Mouse (Mus musculus) frontal cortex, postnatal 14 days (tissue): ENCODE results near the gene Esrrb.

ENCODE experiments used
- DNase-seq, 2 experiments: peaks; one replicate each; pipeline ENCODE4 v3.0.0; 2022; ENCODE audit warnings: low spot score in 2 of 2

The Esrrb gene

GRCm38 (mm10) chr12:86421490-86421904 lies 60.6 kb downstream of the Esrrb start:
- DNase-seq: peak; percentile 8 to 20

DNA sequence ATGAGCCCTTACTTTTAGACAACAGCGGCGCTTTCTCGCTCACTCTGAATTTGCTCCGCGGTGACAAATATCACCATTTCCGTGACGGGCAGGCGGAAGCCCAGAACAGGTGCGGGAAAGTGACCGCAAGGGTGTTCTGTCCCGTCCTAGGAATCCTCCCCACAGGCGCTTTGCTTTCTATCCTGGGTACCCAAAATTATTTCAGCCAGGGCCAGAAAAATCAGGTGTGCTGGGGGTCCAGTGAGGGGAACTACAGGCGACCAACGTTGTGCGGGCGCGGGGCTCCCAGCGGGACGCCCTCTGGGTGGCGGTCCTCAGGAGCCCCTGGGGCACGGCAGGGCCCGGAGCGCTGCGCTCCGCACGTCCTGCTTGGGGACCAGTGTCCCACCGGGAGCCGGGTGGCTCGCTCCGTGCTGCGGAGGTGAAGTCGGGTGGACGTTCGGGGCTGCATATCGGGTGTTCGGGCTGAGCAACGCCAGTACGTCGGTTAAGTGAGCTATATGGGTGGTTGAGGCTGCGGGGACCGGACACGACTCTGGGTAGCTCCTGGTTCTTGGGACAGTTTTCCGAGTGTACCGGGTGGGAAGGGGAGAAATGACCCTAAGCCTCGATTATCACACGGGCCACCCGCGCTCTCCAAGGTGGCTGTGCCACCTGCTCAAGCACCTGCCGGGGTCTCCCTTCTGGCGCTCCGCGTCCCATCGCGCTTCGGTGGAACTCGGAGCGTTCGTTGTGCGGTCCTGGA lies 61.4 kb downstream of the Esrrb start:
- no peak for DNase-seq

DNA sequence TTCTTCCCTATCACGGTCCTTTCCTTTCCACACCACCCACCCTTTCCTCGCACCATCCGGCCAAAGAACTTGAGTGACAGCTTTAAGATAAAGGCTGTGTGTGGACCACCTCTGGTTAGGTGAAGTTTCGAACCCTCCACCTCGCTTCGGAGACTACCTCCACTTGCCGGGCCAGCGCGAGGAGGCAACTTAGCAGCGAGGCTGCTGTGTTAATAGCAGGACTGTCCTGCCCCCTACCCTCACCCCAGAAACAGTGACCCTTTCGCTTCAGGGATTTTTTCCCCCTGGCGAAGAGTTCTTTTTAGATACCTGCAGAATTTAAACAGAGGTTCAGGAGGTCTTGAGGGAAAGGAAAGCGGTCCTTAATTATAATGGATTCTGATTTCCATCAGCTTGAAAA lies 62.2 kb downstream of the Esrrb start:
- no peak for DNase-seq

DNA sequence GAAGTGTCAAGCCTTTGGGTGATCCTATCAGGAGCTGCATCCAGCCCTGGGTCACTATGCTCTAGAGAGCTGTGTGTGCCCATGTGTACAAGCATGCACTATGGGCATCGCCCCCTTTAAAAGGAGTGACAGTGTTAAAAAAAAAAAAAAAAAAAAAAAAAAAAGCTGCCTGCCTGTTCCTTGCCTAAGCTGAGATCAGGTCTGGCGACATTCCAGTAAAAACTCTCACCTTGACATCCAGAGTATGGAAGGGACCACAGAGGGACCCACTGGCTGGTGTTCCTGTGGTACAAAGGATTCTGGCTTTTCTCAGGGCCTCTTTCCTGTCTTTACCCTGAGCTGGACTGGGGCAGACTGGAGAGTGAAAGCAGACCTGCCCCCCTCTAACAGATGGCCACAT lies 66.7 kb downstream of the Esrrb start:
- no peak for DNase-seq

- no peak for DNase-seq
Measured at GRCm38 (mm10) chr12:86431671-86432070, 70.8 kb downstream of the Esrrb start.

- DNase-seq: peak; percentile 57 to 70
Measured at GRCm38 (mm10) chr12:86433371-86433821, 72.5 kb downstream of the Esrrb start.

DNA sequence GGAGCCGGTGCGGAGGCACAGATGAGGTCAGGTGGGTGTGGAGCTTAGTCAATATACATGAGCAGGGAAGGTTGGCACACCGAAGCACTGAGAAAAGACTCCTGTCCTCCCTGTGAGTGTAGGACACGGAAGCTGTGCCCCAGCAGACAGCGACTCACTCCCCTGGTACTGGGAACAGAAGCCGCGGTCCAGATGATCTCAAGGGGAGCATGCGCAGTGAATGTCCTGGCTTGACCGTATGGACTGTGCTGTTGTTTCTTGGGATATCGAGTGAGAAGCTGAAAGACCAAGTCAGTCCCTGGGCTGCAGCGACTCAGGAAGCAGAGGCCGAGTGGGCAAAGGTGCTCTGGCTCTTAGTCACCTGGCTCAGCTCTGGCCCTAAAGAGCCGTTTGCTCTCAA lies 74.7 kb downstream of the Esrrb start:
- DNase-seq: no peak

DNA sequence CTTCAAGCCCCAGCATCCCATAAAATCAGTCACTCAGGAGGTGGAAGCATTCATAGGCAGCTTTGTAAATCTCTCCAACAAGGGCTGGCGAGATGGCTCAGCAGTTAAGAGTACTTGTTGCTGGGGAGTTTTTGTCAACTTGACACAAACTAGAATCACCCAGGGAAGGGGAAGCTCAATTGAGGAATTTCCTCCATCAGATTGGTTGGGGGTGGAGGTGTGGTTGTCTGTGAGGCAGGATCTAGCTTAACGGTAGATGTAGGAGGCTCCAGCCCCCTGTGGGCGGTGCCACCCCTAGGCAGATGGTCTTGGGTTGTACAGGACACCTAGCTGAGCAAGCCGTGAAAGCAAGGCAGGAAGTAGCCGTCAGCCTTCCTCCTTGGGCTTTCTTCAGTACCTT lies 89.9 kb downstream of the Esrrb start:
- DNase-seq: no peak

DNA sequence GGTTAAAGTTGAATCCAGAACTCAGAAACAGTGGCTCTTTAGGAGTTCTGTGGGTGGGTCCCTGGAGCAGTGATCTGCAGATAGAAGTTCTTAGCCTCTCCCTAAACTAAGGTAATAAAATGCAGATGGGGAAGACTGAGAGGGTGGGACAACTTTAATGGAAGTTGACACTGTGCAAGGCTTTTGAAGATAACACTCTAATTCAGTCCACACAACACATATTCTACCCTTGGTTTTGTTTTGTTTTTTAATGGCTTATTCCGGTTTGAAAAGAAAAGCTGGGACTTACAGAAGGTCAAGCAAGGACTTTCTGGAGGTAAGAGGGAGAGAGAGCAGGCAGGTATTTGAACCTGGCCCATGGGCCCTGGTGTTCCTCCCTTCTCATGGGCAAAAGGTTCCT lies 94.1 kb downstream of the Esrrb start:
- DNase-seq: no peak

- peak in 1 of 2 experiments; percentile 4 for DNase-seq
Measured at GRCm38 (mm10) chr12:86462742-86463470, 102.0 kb downstream of the Esrrb start.

DNA sequence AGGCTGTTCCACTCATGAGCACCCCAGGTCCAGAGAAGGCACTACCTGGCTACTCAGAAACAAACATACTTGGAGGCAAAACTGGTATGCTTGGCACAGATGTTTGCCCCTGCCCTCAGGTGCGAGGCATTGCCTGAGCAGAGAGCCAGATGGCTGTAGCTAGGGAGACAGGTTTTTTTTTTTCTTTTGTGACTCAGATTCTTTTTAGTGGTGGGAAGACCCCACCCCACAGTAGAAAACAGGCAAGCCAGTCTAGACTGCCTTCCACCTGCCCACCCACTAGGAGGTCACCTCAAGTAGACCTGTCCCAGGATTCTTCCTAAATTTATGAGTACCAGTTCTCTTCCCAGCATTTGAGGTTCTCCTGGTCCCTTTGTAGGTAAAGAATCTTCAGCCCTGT lies 103.5 kb downstream of the Esrrb start:
- DNase-seq: no peak

DNA sequence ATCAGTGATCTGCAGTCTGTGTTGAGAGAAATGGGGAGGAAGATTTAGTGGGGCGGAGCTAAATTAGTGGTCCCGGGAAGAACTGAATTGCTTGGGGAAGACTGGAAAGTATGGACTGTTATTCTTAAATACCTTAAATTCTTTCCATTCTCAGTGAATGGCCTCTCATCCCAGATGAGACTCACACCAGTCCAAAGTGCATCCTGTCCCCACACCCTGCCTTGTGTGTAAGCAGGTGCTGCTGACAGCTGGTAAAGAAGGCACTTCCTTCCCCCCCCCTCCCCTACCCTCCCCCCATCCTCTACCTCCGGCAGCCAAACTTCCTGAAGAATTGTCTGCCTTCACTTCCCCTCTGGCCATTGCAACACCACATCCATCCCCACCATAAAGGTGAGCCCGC lies 105.3 kb downstream of the Esrrb start:
- no peak for DNase-seq

DNA sequence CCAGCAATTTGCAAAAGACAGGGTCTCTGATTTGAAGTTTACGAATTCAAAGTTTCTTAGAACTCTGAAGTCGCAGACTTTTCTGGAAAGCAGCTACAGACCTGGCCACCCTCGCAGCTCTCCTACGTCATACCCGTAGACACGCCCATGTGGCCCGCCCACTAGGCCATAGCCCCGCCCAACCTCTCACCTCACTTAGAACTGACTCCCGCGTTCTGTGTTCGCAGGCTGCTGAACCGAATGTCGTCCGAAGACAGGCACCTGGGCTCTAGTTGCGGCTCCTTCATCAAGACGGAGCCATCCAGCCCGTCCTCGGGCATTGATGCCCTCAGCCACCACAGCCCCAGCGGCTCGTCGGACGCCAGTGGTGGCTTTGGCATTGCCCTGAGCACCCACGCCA lies 109.0 kb downstream of the Esrrb start:
- DNase-seq: no peak

DNA sequence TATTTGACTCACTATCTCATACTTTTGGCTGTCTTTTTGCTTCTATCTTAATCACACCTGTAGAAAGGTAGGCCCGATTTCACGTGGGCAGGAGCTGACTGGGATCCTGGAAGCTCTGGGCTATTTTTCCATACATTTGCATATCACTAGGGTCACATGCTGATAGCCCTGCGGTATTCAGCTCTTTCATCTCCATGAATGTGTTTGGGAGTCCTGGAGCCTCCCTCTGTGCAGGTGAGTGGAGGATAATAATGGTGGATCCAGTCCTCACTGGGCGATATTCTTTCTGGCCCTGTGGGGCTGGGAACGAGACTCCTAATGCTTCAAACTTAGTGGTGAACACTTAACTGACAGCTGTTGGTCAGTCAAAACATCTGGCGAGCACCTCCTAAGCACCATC lies 110.0 kb downstream of the Esrrb start:
- no peak for DNase-seq

DNA sequence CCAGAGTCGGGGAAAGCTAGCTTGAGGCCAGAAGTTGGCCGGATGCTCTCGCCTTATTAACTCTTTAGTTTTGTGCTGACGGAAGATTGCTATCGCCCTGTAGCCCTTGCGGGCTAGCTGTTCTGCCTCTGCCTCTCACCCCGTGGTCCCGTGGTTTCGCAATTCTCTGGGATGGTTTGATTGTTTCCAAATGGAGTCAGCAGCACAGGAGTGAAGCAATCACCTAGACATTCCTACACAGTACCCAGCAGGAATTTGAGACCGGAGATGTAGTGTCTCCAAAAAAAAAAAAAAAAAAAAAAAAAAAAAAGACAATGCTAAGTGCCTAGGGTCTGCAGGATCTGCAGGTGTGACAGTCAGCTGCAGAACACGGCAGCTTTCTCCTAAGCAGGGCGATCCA lies 112.7 kb downstream of the Esrrb start:
- no peak for DNase-seq

DNA sequence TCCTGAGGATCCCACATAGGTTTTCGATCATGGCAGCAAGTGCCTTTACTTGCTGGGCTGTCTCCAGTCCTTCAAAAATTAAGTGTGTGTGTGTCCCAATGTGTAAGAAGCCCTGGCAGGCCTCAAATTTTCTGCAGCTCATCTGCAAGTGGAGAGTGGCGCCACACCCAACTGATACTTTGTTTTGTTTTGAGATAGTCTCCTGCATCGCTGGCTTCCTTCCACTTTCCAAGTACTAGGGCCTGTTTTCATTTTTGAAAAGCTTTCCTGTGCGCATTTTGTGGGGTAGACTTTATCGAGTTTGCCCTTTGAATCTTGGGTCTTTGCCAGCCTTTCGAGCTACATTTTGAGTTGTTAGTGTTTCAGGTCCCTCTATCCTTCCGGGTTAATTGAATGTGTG lies 115.1 kb downstream of the Esrrb start:
- no peak for DNase-seq

DNA sequence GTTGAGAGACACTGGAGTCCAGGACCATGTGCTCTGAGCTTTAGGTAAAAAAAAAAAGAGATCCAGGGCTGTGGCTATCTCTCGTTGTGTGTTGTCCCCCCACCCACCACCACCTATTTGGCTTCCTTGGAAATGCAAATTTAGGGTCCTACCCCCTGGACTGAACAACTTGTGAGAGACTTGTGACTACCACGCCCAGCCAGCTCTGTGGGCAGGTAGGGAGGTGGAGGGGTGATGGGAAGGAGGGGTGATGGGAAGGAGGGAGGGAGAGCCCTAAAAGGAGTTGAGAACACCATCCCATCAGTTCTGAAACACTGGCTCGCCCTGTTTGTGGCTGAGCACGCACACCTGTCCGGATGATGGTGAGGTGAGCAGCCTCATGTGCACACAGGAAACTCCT lies 118.0 kb downstream of the Esrrb start:
- DNase-seq: no peak

GRCm38 (mm10) chr12:86482029-86482428 lies 121.1 kb downstream of the Esrrb start:
- no peak for DNase-seq

- no peak for DNase-seq
Measured at GRCm38 (mm10) chr12:86483413-86483841, 122.5 kb downstream of the Esrrb start.

GRCm38 (mm10) chr12:86488005-86488404 lies 127.1 kb downstream of the Esrrb start:
- DNase-seq: no peak

DNA sequence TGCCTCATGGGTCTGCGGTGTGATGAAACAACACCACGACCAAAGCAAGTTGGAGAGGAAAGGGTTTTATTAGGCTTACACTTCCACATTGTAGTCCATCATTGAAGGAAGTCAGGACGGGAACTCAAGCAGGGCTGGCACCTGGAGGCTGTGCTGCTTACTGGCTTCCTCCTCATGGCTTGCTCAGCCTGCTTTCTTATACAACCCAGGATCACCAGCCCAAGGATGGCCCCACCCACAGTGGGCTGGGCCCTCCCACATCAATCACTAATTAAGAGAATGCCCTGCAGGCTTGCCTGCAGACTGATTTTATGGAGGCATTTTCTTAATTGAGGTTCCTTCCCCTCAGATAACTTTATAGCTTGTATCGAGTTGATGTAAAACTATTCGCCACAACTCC lies 129.1 kb downstream of the Esrrb start:
- no peak for DNase-seq

DNA sequence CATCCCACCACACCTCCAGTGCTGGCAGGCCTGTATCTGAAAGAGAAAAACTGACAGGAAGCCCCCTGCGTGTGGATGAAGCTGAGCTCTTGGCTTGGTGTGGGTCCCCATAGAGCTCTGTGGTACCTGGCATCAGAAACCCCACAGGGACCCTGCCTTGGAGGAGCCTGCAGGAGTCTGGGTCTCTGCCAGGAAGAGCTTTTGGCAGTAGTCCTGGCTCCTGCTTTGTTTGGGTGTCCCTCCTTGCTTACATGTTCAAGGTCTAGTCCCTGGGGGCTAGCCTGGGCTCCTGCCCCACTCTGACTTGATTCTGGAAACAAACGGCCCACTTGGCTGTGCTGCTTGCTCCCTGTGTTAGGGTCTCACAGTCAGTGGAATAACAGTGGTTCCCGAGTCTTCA lies 130.6 kb downstream of the Esrrb start:
- no peak for DNase-seq

GRCm38 (mm10) chr12:86492822-86493221 lies 131.9 kb downstream of the Esrrb start:
- peak in 1 of 2 experiments; percentile 12 for DNase-seq
